Mouse (Mus musculus) cerebellum, adult (tissue): ENCODE data around the gene Fev.

Experiments
- ATAC-seq: cut with Nextera tagmentation; 2 replicates; pipeline ENCODE4 v1.9.2; 2017; ENCODE audit warnings: mild to moderate bottlenecking, moderate library complexity, mixed read lengths; ENCODE audit not compliant: insufficient number of reproducible peaks, low FRiP score, low TSS enrichment

Fev gene

GRCm38 (mm10) chr1:74882055-74882734, 3.0 kb downstream of the Fev start:
- no peak for ATAC-seq

- ATAC-seq: peak; percentile 71
Observed at GRCm38 (mm10) chr1:74880785-74881360, 4.3 kb downstream of the Fev start.

DNA sequence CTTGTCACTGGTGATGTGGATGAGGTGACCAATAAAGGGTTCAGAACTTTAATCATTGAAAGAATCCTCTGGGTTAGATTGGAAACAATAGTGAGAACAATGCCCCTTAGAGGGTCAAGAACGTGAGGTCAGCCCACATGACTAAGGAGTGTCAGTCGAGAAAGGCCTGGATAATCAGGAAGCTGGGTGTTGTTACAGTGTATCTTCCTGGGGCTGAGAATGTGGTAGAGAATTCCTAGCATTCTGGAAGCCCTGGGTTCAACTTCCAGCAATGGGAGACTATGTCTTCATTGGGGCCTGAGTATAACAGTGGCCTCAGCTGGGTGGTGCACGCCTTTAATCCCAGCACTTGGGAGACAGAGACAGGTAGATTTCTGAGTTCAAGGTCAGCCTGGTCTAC, 8.0 kb downstream of the Fev start:
- no peak for ATAC-seq

- ATAC-seq: no peak
Observed at GRCm38 (mm10) chr1:74872218-74872617, 13.0 kb downstream of the Fev start.

DNA sequence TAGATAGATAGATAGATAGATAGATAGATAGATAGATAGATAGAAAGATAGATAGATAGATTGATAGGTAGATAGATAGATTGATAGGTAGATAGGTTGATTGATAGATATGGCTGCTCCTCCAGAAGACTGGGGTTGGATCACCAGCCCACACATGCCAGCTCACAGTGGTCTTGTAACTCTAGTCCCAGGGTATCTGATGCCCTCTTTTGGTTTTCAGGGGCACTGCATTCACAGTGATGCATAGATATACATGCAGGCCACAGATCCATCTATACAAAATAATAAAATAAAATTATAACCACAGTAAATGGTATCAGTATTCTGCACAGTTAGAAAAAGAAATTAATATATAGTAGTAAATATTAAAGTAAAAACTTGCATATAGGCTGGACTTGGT, 23.4 kb downstream of the Fev start:
- no peak for ATAC-seq

DNA sequence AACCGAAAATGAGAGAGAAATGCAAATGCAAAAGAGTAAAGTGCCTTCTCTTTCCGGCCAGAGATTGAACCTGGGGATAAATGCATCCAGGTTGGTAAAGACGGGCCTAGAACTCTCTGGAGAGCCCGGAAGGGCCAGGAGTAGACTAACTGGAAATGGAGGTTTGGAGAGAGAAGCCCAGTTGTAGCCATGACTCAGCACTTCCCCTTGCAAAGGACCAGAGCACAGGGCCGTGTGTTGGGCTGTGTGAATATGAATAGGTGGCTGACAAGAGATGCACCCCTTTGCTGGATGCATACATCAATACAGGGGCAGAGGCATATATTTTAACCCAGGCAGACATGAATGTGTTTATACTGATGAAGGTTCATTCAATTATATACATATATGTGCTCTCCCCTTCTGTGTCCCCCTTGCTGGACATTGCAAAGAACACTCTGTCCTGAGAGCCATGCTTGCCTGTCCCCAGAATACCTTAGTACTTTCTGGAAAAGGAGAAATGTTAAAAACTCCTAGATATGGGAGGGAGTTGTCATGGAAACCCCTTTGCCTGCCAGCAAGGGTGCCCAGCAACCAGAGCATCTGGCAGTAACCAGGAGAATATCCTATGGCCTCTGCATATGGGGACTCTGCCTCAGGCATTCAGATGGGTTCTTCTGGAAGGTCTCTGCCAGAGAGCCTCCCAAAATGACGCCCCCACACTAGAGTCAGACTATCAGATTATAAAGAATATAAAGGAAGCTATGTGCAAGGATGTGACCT, 25.8 kb downstream of the Fev start:
- ATAC-seq: no peak

DNA sequence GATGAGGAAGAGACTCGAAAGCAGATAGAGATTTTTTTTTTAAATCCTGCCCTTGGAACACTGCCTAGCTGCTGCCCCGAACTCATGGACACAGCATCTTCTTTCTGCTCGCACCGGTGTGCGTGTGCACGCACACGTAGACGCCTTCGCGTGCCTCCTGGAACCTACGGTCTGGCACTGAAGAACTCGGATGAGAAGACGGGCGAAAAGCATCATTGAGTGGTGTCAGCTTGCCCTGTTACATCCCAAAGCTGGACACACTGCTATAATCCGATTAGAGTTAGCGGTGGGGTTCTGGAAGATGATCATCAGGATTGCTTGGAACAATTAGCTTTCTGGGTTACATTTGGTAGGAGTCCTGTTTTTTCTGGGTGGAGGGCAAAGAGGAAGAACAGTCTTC, 26.4 kb downstream of the Fev start:
- ATAC-seq: 0 out of 2 replicates have a peak, but pooled peaks have one; percentile 13

DNA sequence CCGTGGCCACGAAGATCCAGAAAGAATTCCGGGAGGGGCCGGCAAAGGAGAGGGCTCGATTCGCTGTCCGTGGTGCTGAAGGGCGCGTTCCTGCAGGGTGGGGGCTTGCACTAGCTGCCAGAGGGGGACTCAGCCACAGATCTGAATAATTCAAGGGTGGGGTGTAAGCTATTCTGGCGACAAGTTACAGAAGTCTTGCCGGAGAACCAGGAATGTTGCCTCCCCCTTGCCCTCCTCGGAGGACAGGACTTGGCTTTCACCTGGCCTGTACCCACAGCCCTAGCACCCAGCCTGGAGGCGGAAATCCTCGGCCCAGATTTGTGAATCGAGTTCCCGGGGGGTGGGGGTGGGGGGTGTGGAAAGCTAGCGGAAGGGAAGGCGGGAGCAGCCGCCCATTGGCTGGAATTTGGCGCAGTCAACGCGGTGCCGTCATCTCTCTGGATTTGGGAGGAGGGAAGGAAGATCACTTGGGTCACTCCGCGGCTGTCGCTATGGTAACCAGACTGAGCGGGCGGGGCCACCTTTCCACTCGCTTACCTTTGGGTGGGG, 27.0 kb downstream of the Fev start:
- peak; percentile 68 for ATAC-seq

GRCm38 (mm10) chr1:74857677-74858076, 27.5 kb downstream of the Fev start:
- no peak for ATAC-seq

DNA sequence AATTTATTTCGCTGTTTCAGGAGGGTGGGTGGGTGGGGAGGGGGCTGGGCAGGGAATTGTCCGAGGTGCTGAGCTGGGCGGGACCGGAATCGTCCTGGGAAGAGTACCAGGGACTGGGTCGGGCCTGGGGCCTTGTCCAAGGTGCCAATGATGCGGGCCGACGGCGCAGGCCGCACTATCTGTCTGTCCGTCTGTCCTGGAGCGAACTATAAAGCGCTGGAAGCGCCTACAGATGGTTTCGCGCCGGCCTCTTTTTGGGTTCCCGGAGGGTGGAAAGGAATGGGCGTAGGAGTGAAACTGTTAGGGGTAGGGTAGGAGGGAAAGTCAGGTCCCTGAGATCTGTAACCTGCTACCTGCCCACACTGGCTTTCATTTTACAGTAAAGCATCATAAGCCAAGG, 28.0 kb downstream of the Fev start:
- ATAC-seq: no peak

DNA sequence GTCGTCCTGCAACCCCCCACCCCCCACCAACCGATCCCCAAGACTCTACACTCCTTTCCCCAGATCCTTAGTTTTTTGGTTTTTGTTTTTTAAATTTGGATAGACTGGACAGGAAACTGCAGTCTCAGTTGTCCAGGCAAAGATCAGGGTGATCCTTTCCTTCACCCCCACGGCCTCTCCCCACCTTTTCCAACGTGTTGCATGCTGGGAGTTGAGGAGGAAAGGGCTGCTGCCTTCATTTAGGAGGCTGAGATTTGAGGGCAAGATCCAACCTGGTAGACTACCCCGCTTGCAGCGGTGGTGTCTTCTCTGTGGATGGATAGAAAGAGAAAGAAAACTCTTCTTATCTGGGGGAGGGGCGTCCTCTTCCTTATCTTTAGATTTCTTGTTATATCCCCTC, 28.4 kb downstream of the Fev start:
- no peak for ATAC-seq

- ATAC-seq: no peak
Observed at GRCm38 (mm10) chr1:74856439-74856720, 28.8 kb downstream of the Fev start.

DNA sequence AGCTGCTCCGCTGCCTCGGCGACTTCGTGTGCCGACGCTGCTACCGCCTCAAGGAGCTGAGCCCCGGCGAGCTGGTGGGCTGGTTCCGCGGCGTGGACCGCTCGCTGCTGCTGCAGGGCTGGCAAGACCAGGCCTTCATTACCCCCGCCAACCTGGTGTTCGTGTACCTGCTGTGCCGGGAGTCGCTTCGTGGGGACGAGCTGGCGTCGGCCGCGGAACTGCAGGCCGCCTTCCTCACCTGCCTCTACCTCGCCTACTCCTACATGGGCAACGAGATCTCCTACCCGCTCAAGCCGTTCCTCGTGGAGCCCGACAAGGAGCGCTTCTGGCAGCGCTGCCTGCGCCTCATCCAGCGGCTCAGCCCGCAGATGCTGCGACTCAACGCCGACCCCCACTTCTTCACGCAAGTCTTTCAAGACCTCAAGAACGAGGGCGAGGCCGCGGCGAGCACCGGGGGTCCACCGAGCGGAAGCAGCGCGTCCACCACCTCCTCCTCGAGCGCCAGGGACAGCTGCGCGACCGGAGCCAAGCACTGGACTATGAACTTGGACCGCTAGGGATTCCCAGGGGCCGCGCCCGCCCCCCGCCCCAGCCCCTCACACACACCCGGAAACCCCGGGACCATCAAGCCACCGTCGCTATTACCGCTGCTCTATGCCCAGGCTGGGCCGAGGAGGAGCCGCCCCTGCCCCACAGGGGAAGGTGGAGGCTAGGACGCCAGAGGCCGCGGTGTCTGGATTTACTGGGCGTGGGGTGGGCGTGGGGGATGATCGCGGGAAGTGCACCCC, 29.4 kb downstream of the Fev start:
- no peak for ATAC-seq

GRCm38 (mm10) chr1:74855156-74855555, 30.1 kb downstream of the Fev start:
- ATAC-seq: no peak

DNA sequence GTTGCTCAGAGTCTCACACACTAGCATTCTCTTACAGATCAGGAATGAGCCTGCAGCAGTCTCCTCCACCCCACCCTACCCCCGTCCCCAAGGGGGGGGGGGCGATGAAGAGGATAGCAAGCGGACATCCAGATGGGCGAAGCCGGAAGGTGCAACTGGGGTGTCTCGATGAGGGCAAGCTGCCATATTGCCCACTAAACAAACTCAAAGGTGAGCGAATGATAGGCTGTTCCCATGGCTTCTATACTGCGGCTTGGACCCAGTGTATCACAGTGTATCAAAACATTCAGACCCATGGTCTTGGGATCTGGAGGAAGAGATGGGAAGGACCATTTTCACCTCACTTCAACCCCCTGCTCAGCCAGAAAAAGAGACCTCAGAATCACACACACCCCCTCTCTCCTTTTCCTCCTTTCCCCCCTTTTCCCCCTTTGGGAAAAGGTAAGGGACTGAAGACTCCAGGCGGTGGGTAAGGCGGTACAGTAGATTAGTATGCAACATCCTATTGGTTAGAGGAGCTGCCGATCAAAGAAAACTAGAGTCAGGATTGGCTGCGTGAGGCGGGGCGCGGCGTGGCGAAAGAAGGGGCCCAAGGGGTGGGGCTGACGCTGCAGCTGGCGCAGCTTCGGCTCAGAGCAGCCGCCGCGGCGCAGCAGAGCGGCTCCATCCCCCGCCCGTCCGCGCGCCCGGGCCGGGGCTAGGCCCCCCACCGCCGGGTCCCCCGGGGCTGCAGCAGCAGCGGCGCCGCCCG, 30.7 kb downstream of the Fev start, which contains the start of gene Cdk5r2:
Gene Cdk5r2 (plus strand): TSS at position 629 of the 751 bp plus-strand sequence.
- peak; percentile 85 for ATAC-seq

- ATAC-seq: no peak
Observed at GRCm38 (mm10) chr1:74851001-74851775, 34.0 kb downstream of the Fev start.

DNA sequence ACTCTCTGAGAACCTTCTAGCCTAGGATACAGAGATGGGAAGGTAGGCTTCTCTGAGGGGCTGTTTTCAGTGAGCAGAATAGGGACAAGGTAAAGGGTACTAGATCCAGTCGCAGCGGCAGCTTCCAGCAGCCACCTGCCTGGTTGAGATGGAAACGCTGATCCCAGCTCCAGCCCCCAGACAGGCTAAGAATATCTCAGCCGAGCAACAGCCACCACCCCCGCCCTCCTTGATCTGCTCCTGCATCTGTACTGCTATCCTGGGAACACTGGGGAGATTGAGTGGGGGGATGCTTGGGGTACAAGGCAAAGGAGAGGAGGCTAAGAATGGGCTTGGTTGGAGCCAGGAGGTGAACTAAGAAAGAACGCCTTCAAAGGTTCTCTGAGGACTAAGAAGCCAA, 35.0 kb downstream of the Fev start:
- no peak for ATAC-seq

- ATAC-seq: no peak
Observed at GRCm38 (mm10) chr1:74848946-74849345, 36.3 kb downstream of the Fev start.

DNA sequence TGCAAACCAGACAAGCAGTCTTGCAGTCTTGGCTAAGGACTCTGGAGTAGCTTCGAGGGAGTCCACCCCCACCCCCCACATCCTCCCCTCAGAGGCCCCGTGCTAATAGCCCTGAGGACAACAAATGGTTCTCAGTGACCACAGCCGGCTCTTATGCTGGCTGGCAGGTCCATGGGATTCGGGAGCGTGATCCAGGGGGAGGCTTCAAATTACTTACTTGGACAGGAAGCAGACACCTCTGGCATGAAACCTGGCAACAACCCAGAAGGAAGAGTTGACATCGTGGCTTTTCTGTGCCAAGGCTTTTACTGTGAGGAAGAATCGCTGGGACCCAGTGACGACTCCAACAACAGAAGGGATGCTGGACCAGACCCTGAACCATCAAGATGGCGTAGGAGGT, 38.9 kb downstream of the Fev start:
- no peak for ATAC-seq
